Mouse (Mus musculus) heart, postnatal 14 days (tissue): Measurements from ENCODE around the gene Foxp1. TPM values are rescaled to one million over a fixed set of nuclear protein-coding genes. Genes with fewer than 3 reads are reported as not detected.

Experiments
- DNase-seq, 2 experiments: peaks; one replicate each; pipeline ENCODE4 v3.0.0; 2021 to 2022
- intact Hi-C: fragments of 180-260 bp; cut with DNase I; formaldehyde crosslinking; loops from one replicate; pipeline ENCODE4 v1.15.1; 2025
- total RNA-seq, 2 experiments: library from RNA; stranded (reverse); gene quantifications; 2 replicates each; pipeline ENCODE4 v1.2.3; 2021

The Foxp1 gene
- total RNA-seq, 2 experiments from 2014 or later, result 38.5 to 53.2 TPM

GRCm38 (mm10) chr6:98973433-98973832 lies 549.1 kb downstream of the Foxp1 start:
- intact Hi-C loops, result loop anchor here (5.0 kb wide), 5 partner anchors 54 to 549 kb away; partner anchors contain the start of gene Foxp1
- no peak for DNase-seq

GRCm38 (mm10) chr6:98972404-98972803 lies 550.1 kb downstream of the Foxp1 start:
- intact Hi-C loops, result loop anchor here (5.0 kb wide), 5 partner anchors 55 to 550 kb away; partner anchors contain the start of gene Foxp1
- no peak for DNase-seq

DNA sequence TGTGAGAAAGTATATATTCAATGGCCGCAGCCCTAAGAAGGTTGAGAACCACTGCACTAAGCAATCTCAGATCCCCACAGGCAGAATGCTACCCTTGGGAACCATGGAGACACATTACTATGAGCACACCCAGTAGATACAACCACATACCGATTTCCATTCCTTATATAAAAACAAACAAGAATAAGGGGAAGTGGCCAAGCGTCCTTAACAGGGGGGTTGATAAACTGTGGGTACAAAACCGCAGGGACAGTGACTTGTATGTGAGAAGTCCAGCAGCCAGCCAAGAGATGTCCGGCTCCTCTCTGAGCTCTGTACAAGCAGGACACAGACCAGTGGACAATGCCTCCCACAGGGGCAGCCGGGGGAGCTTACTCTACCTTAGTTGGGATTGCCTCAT lies 563.2 kb downstream of the Foxp1 start:
- DNase-seq, result no peak
- intact Hi-C loops, result loop anchor here (10.0 kb wide), 2 partner anchors 435 to 645 kb away; no protein-coding TSS in a partner anchor

DNA sequence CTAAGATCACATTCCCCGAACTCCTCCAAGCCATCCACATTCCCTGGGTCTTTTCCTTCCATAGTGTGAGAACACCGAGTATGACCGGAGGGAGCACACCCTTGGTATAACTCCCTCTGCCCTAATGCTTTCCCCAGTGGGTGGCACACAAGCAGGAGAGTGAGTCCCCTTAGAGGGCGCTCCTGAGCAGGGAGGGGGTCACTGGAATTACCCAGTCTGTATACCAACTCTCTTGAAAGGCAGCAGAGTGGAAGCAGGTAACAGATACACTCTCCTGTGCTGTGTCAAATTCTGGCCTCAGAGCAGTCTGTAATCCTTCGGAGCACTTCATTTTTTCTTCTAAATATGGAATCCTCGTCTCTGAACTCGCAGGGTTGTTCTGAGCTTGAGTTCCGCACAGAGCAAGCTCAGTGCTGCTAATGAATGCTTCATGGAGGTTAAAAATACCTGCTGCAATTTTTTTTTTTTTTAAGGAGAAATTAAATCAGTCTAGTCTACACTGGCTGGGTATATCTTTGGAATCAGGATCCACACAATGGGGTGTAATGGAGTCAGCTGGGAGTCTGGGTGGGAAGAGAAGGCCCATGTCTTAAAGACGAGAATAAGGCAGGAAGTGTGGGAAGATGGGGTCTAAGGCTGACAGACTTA lies 565.9 kb downstream of the Foxp1 start:
- DNase-seq, result no peak
- intact Hi-C loops, result loop anchor here (10.0 kb wide), 2 partner anchors 432 to 648 kb away; no protein-coding TSS in a partner anchor

GRCm38 (mm10) chr6:98955706-98956105 lies 566.8 kb downstream of the Foxp1 start:
- intact Hi-C loops, result loop anchor here (10.0 kb wide), 2 partner anchors 431 to 649 kb away; no protein-coding TSS in a partner anchor

GRCm38 (mm10) chr6:98954439-98954838 lies 568.1 kb downstream of the Foxp1 start:
- intact Hi-C loops, result loop anchor here (10.0 kb wide), 2 partner anchors 430 to 650 kb away; no protein-coding TSS in a partner anchor
- no peak for DNase-seq

More at GRCm38 (mm10) chr6:98955706-98956105, 566.8 kb downstream of the Foxp1 start:
- DNase-seq, result no peak

DNA sequence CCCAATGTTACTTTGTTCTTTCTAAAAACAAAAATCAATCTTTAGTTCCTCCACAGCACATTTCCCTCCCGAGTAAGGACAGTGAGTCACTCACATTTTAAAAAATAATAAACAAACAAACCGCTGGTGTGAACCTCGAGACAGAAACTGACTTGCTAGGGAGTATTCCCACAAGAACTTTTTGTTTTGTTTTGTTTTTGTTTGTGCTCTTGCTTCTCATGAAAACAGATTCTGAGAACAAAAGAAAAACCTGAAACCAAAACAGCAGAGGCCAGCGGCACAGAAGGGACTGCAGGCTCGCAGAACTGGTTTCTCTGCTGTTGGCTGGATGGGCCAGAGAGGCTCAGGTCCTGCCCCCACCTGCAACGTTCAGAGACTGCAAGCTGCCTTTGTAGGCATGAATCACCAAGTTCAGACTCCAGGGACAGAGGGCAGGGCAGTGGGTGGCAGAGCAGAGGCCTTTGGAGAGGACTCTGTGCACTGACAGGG lies 572.8 kb downstream of the Foxp1 start:
- intact Hi-C loops, result loop anchor here (10.0 kb wide), 2 partner anchors 425 to 655 kb away; no protein-coding TSS in a partner anchor

DNA sequence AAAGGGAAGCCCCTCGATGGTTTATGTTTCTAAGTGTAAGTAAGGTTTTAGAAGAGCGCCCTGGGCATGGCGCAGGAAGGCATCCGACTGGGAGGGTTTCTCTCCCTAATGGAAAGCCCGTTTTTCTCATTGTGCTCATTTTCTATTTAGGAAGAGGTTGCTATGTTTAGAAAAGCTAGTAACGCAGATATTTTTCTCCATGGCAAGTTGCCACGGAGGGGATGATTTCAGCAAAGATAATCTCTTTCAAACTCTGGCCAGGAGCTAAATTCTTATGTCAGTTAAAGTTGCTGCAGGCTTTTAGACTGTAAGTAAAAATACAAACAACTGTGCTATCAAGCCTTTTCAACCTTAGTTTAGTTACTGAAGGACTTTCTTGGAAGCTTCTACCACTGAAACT lies 573.2 kb downstream of the Foxp1 start:
- DNase-seq, result no peak
- intact Hi-C loops, result no loop called here

More for the DNA sequence above, 572.8 kb downstream of the Foxp1 start:
- peak; percentile 19 to 27 for DNase-seq

DNA sequence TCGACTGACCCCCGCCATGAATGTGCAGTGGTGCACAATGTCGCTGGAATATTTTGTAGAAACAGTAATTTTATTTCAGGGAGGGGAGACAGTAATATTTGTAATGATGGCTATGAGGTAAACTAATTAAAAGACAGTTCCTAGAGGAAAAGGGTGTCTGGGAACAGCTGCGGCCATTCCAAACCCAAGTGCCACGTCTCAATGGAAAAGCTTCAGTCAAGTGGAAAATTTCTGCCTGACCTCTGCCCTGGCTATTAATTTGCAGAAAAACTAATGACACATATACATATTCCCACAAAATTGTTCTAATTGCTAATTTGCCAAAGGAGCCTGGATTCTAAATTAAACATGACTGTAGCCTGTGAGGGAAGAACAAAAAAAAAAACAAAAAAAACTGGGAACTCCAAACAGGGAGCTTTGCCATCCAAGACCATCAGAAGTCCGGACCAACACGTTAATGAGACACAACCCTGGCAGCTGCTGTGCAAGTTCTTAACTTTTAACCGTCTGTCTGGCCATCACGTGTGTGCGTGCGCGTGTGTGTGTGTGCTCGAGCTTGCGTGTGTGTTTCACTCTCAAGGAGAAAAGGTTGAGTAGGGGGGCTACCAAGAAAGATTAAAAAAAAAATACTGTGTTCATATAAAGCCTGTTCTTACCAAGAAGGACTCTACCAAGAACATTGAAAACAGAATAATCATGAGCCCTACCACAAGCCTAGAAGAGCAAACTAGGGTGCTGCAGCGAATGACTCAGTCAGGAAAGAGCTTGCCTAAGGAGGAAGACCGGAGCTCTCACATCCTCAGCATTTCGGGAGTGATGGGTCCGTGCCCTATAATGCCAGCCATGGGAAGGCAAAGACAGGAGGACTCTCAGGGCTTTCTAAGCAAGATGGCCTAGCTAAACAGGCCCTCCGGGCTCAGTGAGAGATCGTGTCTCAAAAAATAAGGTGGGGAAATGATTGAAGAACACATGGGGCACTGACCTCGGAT lies 574.1 kb downstream of the Foxp1 start:
- intact Hi-C loops, result no loop called here
- no peak for DNase-seq

DNA sequence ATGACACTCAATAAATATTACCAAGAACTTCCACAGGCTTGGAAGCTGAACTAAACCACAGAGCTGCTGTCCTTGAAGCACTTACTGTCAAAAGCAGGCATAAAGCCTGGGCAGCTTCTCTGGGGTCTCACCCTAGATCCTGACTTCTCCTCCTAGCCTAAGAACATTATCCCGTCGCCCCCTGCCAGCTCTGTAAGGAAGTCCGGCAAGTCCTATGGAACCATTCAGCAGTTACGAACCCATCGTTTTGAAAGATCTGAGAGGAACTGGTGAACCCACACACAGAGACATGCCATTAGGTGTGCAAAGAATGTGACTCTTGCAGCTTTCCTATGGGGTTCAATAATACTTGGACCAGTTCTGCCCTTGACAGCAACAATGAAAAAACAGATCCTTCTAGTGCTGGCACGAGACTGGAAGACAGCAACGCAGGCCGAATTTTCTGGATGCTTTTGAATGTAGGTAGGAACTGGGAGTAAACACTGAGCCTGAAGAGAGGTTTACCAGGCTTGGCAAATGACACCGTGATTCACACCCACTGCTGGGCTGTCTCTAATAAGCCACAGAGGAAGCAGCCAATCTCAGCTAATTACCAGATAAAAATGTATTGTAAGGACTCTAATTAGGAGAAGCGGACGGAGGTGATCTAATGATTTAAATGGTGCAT lies 574.9 kb downstream of the Foxp1 start:
- intact Hi-C loops, result no loop called here
- DNase-seq, result no peak

- DNase-seq, result no peak
- intact Hi-C loops, result no loop called here
Measured at GRCm38 (mm10) chr6:98946731-98947130, 575.8 kb downstream of the Foxp1 start.

GRCm38 (mm10) chr6:98945496-98946412 lies 576.8 kb downstream of the Foxp1 start:
- intact Hi-C loops, result no loop called here

GRCm38 (mm10) chr6:98938348-98938747 lies 584.2 kb downstream of the Foxp1 start:
- DNase-seq, result no peak
- intact Hi-C loops, result no loop called here

More at GRCm38 (mm10) chr6:98945496-98946412, 576.8 kb downstream of the Foxp1 start:
- DNase-seq, result no peak

DNA sequence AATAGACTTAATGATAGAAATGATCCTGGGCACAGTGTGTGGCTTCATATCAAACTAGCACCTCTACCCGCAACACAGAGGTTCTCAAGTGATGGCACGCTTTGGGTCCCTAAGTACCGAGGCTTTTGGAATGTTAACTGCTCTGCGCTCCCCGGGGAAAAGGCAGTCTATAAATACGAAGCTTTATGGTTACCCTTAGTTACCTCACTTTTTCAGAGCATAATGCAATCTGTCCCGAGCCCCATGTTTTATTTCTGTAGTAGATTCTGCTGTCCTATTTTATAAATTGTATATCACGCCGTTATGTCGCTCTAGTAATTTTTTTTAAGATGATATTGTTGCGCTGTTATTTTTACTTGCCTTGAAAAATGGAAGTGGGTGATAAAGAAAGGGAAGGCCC lies 585.0 kb downstream of the Foxp1 start:
- intact Hi-C loops, result no loop called here
- no peak for DNase-seq

- intact Hi-C loops, result no loop called here
Measured at GRCm38 (mm10) chr6:98936377-98936776, 586.1 kb downstream of the Foxp1 start.

GRCm38 (mm10) chr6:98935169-98935568 lies 587.4 kb downstream of the Foxp1 start:
- no peak for DNase-seq
- intact Hi-C loops, result no loop called here

More at GRCm38 (mm10) chr6:98936377-98936776, 586.1 kb downstream of the Foxp1 start:
- DNase-seq, result no peak

DNA sequence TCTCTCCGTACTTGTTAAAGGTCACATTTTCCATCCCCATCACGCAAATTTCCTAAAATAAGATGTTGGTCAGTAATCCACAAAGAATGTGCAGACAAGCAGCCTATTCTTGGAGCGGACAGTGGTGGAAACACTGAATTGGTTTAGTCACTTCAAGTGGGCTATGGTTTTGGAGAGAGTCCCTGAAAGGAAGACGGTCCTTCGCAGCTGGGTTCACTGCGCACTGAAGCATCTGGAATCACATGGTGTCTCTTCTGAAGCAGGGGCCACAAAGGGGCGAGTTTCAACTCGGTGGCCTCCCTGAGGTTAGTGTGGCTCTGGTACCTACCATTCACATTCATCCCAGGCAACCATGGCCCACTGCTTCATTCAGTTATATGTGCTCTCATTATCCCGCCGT lies 588.1 kb downstream of the Foxp1 start:
- no peak for DNase-seq
- intact Hi-C loops, result no loop called here

DNA sequence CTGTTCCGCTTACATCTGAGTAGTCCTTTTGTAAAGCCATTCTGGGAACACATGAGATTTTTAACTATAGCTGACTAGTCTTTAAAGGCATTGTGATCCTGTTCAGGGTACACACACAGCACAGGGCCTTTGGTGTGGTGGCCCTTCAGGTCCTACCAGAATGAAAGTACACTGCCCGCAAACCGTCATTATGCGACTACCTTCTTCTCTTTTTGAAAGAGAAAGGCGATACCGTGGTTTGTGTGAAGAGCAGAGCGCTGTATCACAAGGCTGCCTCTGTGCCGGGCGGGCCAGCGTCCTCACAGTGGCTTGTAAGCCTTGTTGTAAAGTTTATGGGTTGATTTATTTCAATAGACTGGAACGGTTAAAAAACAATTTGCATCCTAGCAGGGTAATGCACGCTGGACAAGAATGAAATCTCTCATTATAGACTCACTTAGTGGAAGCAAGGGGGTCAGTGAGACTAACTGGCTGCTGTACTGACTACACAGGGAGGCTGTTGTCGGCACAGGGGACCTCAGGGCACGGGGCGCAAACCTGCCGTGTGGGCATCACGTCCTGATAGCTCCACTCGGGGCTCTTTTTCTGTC lies 589.3 kb downstream of the Foxp1 start:
- intact Hi-C loops, result no loop called here
- DNase-seq, result no peak
